Mouse (Mus musculus): ENCODE measurements around the gene Chrna10. TPM values are rescaled to one million over a fixed set of nuclear protein-coding genes. Genes with fewer than 3 reads are reported as not detected.

Gene Chrna10
- total RNA-seq (2014; fragmentation: Nextera tagmentation): not detected in 2 replicates
- not detected in 2 replicates for total RNA-seq (2017)

DNA sequence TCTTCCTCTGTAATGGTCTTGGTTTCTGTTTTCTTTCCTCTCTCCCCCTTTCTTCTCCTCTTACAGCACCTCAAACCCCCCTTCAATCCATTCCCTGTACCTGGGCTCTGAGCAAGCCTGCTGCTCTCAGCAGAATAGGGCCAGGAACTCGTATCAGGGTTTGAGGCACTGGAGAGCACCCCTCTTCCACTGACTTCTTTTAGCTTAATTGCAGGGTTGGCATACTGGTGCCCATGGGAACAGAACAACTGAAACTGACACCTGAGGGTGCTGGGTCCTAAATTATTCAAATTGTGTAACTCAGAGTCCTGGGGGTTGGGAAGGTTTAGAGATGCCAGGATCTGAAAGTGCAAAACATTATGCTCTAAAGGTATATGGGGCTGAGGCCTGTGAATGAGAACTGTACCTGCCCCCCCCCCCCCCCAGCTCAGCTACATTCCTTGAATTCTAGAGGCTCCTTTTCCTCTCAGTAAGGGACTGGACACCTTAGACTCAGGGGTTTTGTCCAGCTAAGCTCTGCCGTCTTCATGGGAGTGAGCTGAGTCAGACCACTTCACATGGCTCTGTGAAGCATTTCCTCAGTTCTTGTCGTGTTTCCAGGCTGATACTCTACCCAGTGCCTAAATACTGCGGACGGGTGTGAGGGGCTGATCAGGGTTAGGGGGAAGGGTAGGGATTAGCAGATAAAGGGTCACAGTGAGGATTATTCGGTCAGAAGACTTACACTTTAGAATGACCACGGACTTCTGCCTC is at the start of gene Chrna10:
Gene Chrna10 (minus strand): TSS at position 250 of the 753 bp plus-strand sequence.
- ATAC-seq (replicated peaks; ENCODE audit: low FRiP score, low TSS enrichment, poor library complexity, severe bottlenecking): no peak

- ATAC-seq (replicated peaks; ENCODE audit: low FRiP score, low TSS enrichment, poor library complexity, severe bottlenecking): no peak
Measured at GRCm38 (mm10) chr7:102153691-102154090, 37.1 kb upstream of the Chrna10 start.

- no peak for ATAC-seq (replicated peaks; ENCODE audit: low FRiP score, low TSS enrichment, poor library complexity, severe bottlenecking)
Measured at GRCm38 (mm10) chr7:102137898-102138297, 21.3 kb upstream of the Chrna10 start.

- ATAC-seq (replicated peaks; ENCODE audit: low FRiP score, low TSS enrichment, poor library complexity, severe bottlenecking): peak; percentile 83
Measured at GRCm38 (mm10) chr7:102137464-102137863, 20.8 kb upstream of the Chrna10 start.

- no peak for ATAC-seq (replicated peaks; ENCODE audit: low FRiP score, low TSS enrichment, poor library complexity, severe bottlenecking)
Measured at GRCm38 (mm10) chr7:102132395-102132794, 15.8 kb upstream of the Chrna10 start.

- no peak for ATAC-seq (replicated peaks; ENCODE audit: low FRiP score, low TSS enrichment, poor library complexity, severe bottlenecking)
Measured at GRCm38 (mm10) chr7:102120326-102120725, 3.7 kb upstream of the Chrna10 start.

- no peak for ATAC-seq (replicated peaks; ENCODE audit: low FRiP score, low TSS enrichment, poor library complexity, severe bottlenecking)
Measured at GRCm38 (mm10) chr7:102117382-102117781, 754 bp upstream of the Chrna10 start.

DNA sequence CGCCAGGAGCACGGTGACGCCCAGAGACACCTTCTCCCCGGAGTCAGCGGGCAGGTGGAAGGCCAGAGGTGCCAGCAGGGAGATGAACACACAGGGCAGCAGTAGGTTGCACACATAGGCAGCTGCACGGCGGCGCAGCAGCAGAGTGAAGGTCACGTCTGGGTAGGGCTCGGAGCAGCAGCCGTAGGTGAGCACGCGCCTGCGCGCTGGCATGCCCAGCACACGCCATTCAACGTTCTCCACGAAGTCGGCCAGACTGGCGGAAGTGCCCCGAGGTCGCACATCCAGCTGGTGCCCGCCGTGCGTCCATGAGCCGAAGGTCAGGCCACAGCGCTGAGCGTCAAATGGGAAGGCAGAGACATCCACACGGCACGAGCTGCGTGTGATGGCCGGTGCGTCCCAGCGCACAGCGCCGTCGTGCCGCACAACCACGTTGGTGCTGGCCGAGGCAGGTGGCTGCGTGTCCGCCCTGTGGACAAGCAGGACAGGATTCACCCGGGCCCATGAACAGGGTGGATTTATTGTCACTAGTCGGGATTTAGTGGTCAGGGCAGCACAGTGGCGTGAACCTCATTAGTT is 3.4 kb downstream of the Chrna10 start:
- ATAC-seq (replicated peaks; ENCODE audit: low FRiP score, low TSS enrichment, poor library complexity, severe bottlenecking): no peak

DNA sequence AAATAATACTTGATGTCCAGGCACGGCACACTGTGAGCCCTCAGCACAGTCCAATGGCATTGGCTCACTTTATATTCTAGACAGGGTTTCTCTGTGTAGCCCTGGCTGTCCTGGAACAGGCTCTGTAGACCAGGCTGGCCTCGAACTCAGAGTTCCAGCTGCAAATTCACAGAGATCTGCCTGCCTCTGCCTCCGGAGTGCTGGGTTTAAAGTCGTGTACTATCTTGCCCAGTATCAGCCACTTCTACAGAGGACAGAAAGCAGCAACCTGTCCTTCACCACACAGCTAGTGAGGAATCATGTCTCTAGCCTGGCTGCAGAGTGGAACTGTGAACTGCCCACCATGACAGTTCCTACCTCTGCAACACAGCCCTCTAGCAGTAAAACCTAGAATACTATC is 6.9 kb downstream of the Chrna10 start:
- no peak for ATAC-seq (replicated peaks; ENCODE audit: low FRiP score, low TSS enrichment, poor library complexity, severe bottlenecking)

GRCm38 (mm10) chr7:102109171-102109570 is 7.5 kb downstream of the Chrna10 start, which contains the start of gene Art5:
Gene Art5, minus strand, starts transcription at chr7:102109489.
- no peak for ATAC-seq (replicated peaks; ENCODE audit: low FRiP score, low TSS enrichment, poor library complexity, severe bottlenecking)

- no peak for ATAC-seq (replicated peaks; ENCODE audit: low FRiP score, low TSS enrichment, poor library complexity, severe bottlenecking)
Measured at GRCm38 (mm10) chr7:102108206-102108605, 8.4 kb downstream of the Chrna10 start.

GRCm38 (mm10) chr7:102106700-102107141 is 9.9 kb downstream of the Chrna10 start:
- ATAC-seq (replicated peaks; ENCODE audit: low FRiP score, low TSS enrichment, poor library complexity, severe bottlenecking): no peak

GRCm38 (mm10) chr7:102104126-102104525 is 12.5 kb downstream of the Chrna10 start:
- no peak for ATAC-seq (replicated peaks; ENCODE audit: low FRiP score, low TSS enrichment, poor library complexity, severe bottlenecking)

- ATAC-seq (replicated peaks; ENCODE audit: low FRiP score, low TSS enrichment, poor library complexity, severe bottlenecking): peak; percentile 73
Measured at GRCm38 (mm10) chr7:102103555-102103954, 13.1 kb downstream of the Chrna10 start.

- no peak for ATAC-seq (replicated peaks; ENCODE audit: low FRiP score, low TSS enrichment, poor library complexity, severe bottlenecking)
Measured at GRCm38 (mm10) chr7:102102696-102103095, 13.9 kb downstream of the Chrna10 start.

DNA sequence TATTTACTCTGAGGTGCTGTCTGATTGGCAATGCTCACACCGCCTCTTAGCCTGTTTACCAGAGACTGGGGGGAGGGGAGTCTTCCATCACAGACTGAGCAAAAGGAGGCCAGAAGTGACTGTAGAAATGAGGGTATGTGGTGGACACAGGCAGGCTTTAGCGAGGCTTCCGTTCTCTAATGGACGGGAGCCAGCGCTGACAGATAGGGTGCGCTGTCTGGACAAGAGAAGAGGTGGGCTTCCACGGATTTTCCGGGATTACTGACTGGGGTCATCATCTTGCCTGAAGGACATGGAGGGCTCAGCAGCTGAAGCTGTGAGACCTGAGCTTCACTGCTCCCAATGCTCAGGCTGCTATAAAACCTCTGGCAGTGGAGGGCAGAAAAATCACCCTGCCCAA is 14.4 kb downstream of the Chrna10 start:
- ATAC-seq (replicated peaks; ENCODE audit: low FRiP score, low TSS enrichment, poor library complexity, severe bottlenecking): no peak

- no peak for ATAC-seq (replicated peaks; ENCODE audit: low FRiP score, low TSS enrichment, poor library complexity, severe bottlenecking)
Measured at GRCm38 (mm10) chr7:102101487-102101886, 15.1 kb downstream of the Chrna10 start, which contains the start of gene Art1. Gene Art1, plus strand, starts transcription at chr7:102101743.

- no peak for ATAC-seq (replicated peaks; ENCODE audit: low FRiP score, low TSS enrichment, poor library complexity, severe bottlenecking)
Measured at GRCm38 (mm10) chr7:102100868-102101267, 15.8 kb downstream of the Chrna10 start.

DNA sequence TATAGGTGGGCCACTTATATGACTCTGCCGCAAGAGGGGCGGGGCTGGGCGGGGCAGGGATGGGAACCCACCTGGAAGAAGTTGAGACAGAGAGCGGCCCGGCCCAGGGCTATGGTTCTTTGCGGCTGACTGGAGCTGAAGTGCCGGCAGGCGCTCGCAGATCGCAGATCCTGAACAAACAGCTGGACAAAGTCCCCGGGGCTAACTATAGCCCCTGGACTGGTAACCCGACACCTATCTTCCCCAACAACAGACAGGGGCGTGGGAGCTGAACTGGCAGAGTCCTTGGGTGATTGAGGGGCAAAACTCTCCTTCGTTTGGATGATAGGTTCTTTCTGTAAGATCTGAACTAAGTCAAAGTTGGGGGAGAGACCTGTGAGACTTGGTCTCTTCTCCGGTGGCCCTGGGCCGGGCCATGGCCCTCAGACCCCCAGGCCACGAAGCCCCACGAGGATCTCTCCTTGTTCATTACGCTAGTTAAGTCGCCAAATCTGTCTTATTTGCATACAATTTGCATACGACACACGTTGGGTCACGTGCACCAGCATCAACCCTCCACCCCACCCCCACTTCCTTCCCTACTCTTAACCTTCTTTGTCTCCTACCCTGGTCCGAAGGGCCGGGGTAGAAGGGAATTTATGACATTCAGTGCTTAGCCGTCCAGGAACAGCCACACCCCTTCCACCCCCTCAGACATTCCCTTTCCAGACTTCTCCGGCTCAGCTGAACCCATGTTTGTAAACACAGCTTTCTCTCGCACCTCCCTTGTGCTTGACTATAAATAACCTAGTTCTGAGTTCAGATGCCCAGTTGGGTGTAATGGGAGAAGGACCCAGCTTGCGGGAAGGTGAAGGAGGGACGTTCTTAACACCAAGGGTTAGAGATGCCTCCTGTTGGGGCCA is 16.6 kb downstream of the Chrna10 start:
- peak; percentile 69 for ATAC-seq (replicated peaks; ENCODE audit: low FRiP score, low TSS enrichment, poor library complexity, severe bottlenecking)

GRCm38 (mm10) chr7:102087336-102087735 is 29.3 kb downstream of the Chrna10 start:
- ATAC-seq (replicated peaks; ENCODE audit: low FRiP score, low TSS enrichment, poor library complexity, severe bottlenecking): no peak
